ENCODE assay signal across 13 mouse cellular contexts in genomic region chr6:5447546-5447945, GRCm38 (mm10). TPM values are rescaled to one million over a fixed set of nuclear protein-coding genes. Genes with fewer than 3 reads are reported as not detected.
DNase-seq lines count a peak whose midpoint lies in the region; ATAC-seq and TF ChIP-seq lines count a peak whose summit lies in the region.
"Had no signal": no experiment of that assay in that cellular context is flagged by ENCODE, and none has a peak within 500 bp of the region (broad histone marks: within the 10 kb centered on the region; RNA-seq: fewer than 3 reads in every experiment).

No protein-coding gene starts in this region.

- no peak overlapping the region for H3K4me2 ChIP-seq in midbrain, embryonic 15.5 days
- no peak overlapping the region for H3K4me2 ChIP-seq in forebrain, embryonic 16.5 days (ENCODE audit: low read length)
- H3K4me2 ChIP-seq in midbrain, embryonic 13.5 days (replicated peaks) = no peak overlapping the region
- H3K4me2 ChIP-seq: limb, embryonic 12.5 days had no signal

- H3K4me1 ChIP-seq in midbrain, embryonic 10.5 days = peaks cover 28% of the 10 kb centered on the region
- H3K4me1 ChIP-seq in midbrain, embryonic 15.5 days = peaks cover 7% of the 10 kb centered on the region
- H3K4me1 ChIP-seq in forebrain, embryonic 16.5 days (replicated peaks; ENCODE audit: control insufficient read depth, insufficient read depth, low read length) = peaks cover 15% of the 10 kb centered on the region; the same call in 1 of the 2 replicates
- peaks cover 14% of the 10 kb centered on the region for H3K4me1 ChIP-seq in midbrain, embryonic 13.5 days (replicated peaks)
- H3K4me1 ChIP-seq in thymus, adult 2 months (replicated peaks; ENCODE audit: control insufficient read depth, insufficient read depth, low read length) = peaks cover 6% of the 10 kb centered on the region

- H3K36me3 ChIP-seq in midbrain, embryonic 10.5 days = no peaks in the 10 kb centered on the region
- no peaks in the 10 kb centered on the region for H3K36me3 ChIP-seq in midbrain, embryonic 15.5 days (replicated peaks)
- H3K36me3 ChIP-seq in forebrain, embryonic 16.5 days (ENCODE audit: control insufficient read depth, insufficient read depth) = no peaks in the 10 kb centered on the region
- H3K36me3 ChIP-seq in midbrain, embryonic 13.5 days = no peaks in the 10 kb centered on the region
- H3K36me3 ChIP-seq in thymus, adult 2 months (ENCODE audit: control insufficient read depth, insufficient read depth, low read length) = no peaks in the 10 kb centered on the region
- H3K36me3 ChIP-seq: limb, embryonic 12.5 days had no signal

- 17% methylated on average over 6 of the region's 6 CpGs for WGBS in midbrain, embryonic 10.5 days
- WGBS in midbrain, embryonic 15.5 days = 14% methylated on average over 6 of the region's 6 CpGs
- 10% methylated on average over 6 of the region's 6 CpGs for WGBS in forebrain, embryonic 16.5 days
- 12% methylated on average over 6 of the region's 6 CpGs for WGBS in midbrain, embryonic 13.5 days
- WGBS in thymus, adult 2 months = 88% methylated on average over 6 of the region's 6 CpGs

- DNase-seq in midbrain, embryonic 10.5 days (ENCODE audit: low spot score) = peak; percentile 26
- peak; percentile 17 for DNase-seq in embryo, embryonic 10 days (ENCODE audit: low spot score)
- DNase-seq in thymus, adult 2 months = no peak
- DNase-seq in urinary bladder, postnatal 36 days (ENCODE audit: low spot score in 2 of 2) = no peak
- DNase-seq: adrenal gland, adult 2 months; cerebellum, postnatal 14 days had no signal

- no peak for TF ChIP-seq CTCF in thymus, adult 2 months (IDR thresholded peaks at IDR 0.05; ENCODE audit: borderline replicate concordance, control insufficient read depth, extremely low read depth, insufficient read depth, low read length, poor library complexity)

- TF ChIP-seq POLR2A in thymus, adult 2 months (IDR thresholded peaks at IDR 0.05; ENCODE audit: control insufficient read depth, extremely low read depth, insufficient read depth, low read length, poor library complexity) = no peak

- H3K27ac ChIP-seq in midbrain, embryonic 10.5 days (replicated peaks) = peak overlapping the region; percentile 69
- H3K27ac ChIP-seq in midbrain, embryonic 15.5 days = no peak overlapping the region
- H3K27ac ChIP-seq in forebrain, embryonic 16.5 days (ENCODE audit: low read length) = no peak overlapping the region
- H3K27ac ChIP-seq in midbrain, embryonic 13.5 days = no peak overlapping the region
- H3K27ac ChIP-seq in thymus, adult 2 months (ENCODE audit: control insufficient read depth, insufficient read depth, low read length) = no peak overlapping the region
- H3K27ac ChIP-seq: kidney, postnatal 0 days; limb, embryonic 12.5 days had no signal

- ATAC-seq in midbrain, embryonic 15.5 days (replicated peaks) = no peak
- peak; percentile 64 for ATAC-seq in forebrain, embryonic 16.5 days
- peak; percentile 80 for ATAC-seq in midbrain, embryonic 13.5 days
- no peak for ATAC-seq in megakaryocyte-erythroid progenitor cell, adult 5-6 weeks (replicated peaks; ENCODE audit: low FRiP score, low TSS enrichment, poor library complexity, severe bottlenecking)

- no peaks in the 10 kb centered on the region for H3K27me3 ChIP-seq in midbrain, embryonic 10.5 days (ENCODE audit: low read depth, poor library complexity, severe bottlenecking)
- no peaks in the 10 kb centered on the region for H3K27me3 ChIP-seq in midbrain, embryonic 15.5 days (replicated peaks)
- no peaks in the 10 kb centered on the region for H3K27me3 ChIP-seq in forebrain, embryonic 16.5 days (replicated peaks; ENCODE audit: control insufficient read depth, insufficient read depth, low read length)
- H3K27me3 ChIP-seq in midbrain, embryonic 13.5 days = no peaks in the 10 kb centered on the region
- no peaks in the 10 kb centered on the region for H3K27me3 ChIP-seq in thymus, adult 2 months (ENCODE audit: control insufficient read depth, insufficient read depth, low read length)
- H3K27me3 ChIP-seq: limb, embryonic 12.5 days had no signal

- H3K4me3 ChIP-seq in midbrain, embryonic 10.5 days = no peak overlapping the region
- no peak overlapping the region for H3K4me3 ChIP-seq in midbrain, embryonic 15.5 days
- H3K4me3 ChIP-seq in forebrain, embryonic 16.5 days (replicated peaks; ENCODE audit: low read length) = no peak overlapping the region
- H3K4me3 ChIP-seq in midbrain, embryonic 13.5 days (replicated peaks) = no peak overlapping the region
- no peak overlapping the region for H3K4me3 ChIP-seq in thymus, adult 2 months (ENCODE audit: control insufficient read depth, insufficient read depth, low read length)
- H3K4me3 ChIP-seq: limb, embryonic 12.5 days had no signal

- no peaks in the 10 kb centered on the region for H3K9me3 ChIP-seq in midbrain, embryonic 10.5 days (replicated peaks)
- no peaks in the 10 kb centered on the region for H3K9me3 ChIP-seq in midbrain, embryonic 15.5 days
- no peaks in the 10 kb centered on the region for H3K9me3 ChIP-seq in forebrain, embryonic 16.5 days (ENCODE audit: control insufficient read depth, low read length)
- H3K9me3 ChIP-seq in midbrain, embryonic 13.5 days = no peaks in the 10 kb centered on the region
- H3K9me3 ChIP-seq: limb, embryonic 12.5 days had no signal

- H3K9ac ChIP-seq in midbrain, embryonic 15.5 days = no peak overlapping the region
- H3K9ac ChIP-seq in forebrain, embryonic 16.5 days (replicated peaks; ENCODE audit: low read depth, low read length) = no peak overlapping the region
- H3K9ac ChIP-seq in midbrain, embryonic 13.5 days (replicated peaks) = no peak overlapping the region
- H3K9ac ChIP-seq: limb, embryonic 12.5 days had no signal

RNA-seq across cellular contexts. Expression of gene Pdk4, which starts 48.6 kb away (rescaled TPM):
- polyA plus RNA-seq in midbrain, embryonic 10.5 days (2016; fragmentation: Nextera tagmentation; extraction: Ambion mirVana) = 0.23 and 0.83 TPM in 2 replicates
- polyA plus RNA-seq in midbrain, embryonic 15.5 days (2015; fragmentation: Nextera tagmentation; extraction: Ambion mirVana) = 1.1 and 1.7 TPM in 2 replicates
- polyA plus RNA-seq in forebrain, embryonic 16.5 days (2015; fragmentation: Nextera tagmentation; extraction: Ambion mirVana) = 1.6 and 2.2 TPM in 2 replicates
- 0.78 and 0.95 TPM in 2 replicates for polyA plus RNA-seq in midbrain, embryonic 13.5 days (2015; fragmentation: Nextera tagmentation; extraction: Ambion mirVana)
- 26.1 and 28.6 TPM in 2 replicates for polyA plus RNA-seq in thymus, adult 2 months (2012; rRNA removed)
- total RNA-seq in megakaryocyte-erythroid progenitor cell, adult 5-6 weeks (2014; fragmentation: Nextera tagmentation) = not detected in 2 replicates
- not detected in 2 replicates for total RNA-seq in megakaryocyte-erythroid progenitor cell, adult 5-6 weeks (2017)
- total RNA-seq: neutrophil, adult 5-6 weeks had no signal

Comparison
In these comparisons a context has a peak if more than half of its experiments do, and no peak if none do; other contexts are left out.
1. ATAC-seq: peak in forebrain, embryonic 16.5 days (single experiment) and midbrain, embryonic 13.5 days (single experiment); none in midbrain, embryonic 15.5 days (single experiment) and megakaryocyte-erythroid progenitor cell, adult 5-6 weeks (single experiment).
2. DNase-seq: peak in midbrain, embryonic 10.5 days (single experiment) and embryo, embryonic 10 days (single experiment); none in thymus, adult 2 months (single experiment) and urinary bladder, postnatal 36 days (0 of 2).